Mouse (Mus musculus) G1E (cell line): ENCODE results near the gene Fgd2.

Source experiments
- CTCF ChIP-seq: IDR thresholded peaks from 2 replicates; pipeline ENCODE4 v1.5.1; 2012; ENCODE audit warnings: low read depth, low read length, inconsistent platforms, mixed read lengths
- GATA1 ChIP-seq: IDR thresholded peaks from 2 replicates; pipeline ENCODE4 v1.6.1; 2012; ENCODE audit warnings: borderline replicate concordance, low read length, inconsistent platforms, mixed read lengths
- GATA2 ChIP-seq: IDR thresholded peaks from 2 replicates; pipeline ENCODE4 v1.6.1; 2012; ENCODE audit warnings: low read depth, low read length, inconsistent platforms, borderline replicate concordance

- no peak for TF ChIP-seq CTCF
- no peak for TF ChIP-seq GATA2
- no peak for TF ChIP-seq GATA1
Measured at GRCm38 (mm10) chr17:29346496-29347125, 14.1 kb upstream of the Fgd2 start.
